Mouse (Mus musculus) small intestine, adult 2 months (tissue): ENCODE data around the gene Mrgprx2. TPM values are rescaled to one million over a fixed set of nuclear protein-coding genes. Genes with fewer than 3 reads are reported as not detected.
"Not testable (repeated sequence)": the region's sequence is repeated elsewhere in the genome, so short reads cannot be mapped to it uniquely, and the experiment has no call there.

Source experiments
- H3K27ac ChIP-seq: fragments of 200-500 bp; 2 replicates; pipeline ENCODE4 v1.5.1; 2012; ENCODE audit warnings: low read depth, low read length, control low read depth, inconsistent platforms; ENCODE audit not compliant: insufficient read depth
- H3K27me3 ChIP-seq: fragments of 200-500 bp; 2 replicates; pipeline ENCODE4 v1.6.1; 2012; ENCODE audit warnings: mild to moderate bottlenecking, moderate library complexity, low read length, inconsistent platforms; ENCODE audit not compliant: control insufficient read depth, insufficient read depth
- H3K36me3 ChIP-seq: fragments of 200-500 bp; 2 replicates; pipeline ENCODE4 v1.6.1; 2012; ENCODE audit warnings: mild to moderate bottlenecking, low read length, control low read depth, inconsistent platforms; ENCODE audit not compliant: control insufficient read depth, insufficient read depth
- H3K4me1 ChIP-seq: fragments of 200-500 bp; 2 replicates; pipeline ENCODE4 v1.6.1; 2012; ENCODE audit warnings: low read length, inconsistent platforms, mixed read lengths; ENCODE audit not compliant: control insufficient read depth, insufficient read depth, insufficient read length
- H3K4me3 ChIP-seq: fragments of 200-500 bp; 2 replicates; pipeline ENCODE4 v1.5.1; 2012; ENCODE audit warnings: low read depth, mild to moderate bottlenecking, control low read depth, inconsistent platforms, low read length, moderate library complexity
- CTCF ChIP-seq: fragments of 200-500 bp; IDR thresholded peaks from 2 replicates; pipeline ENCODE4 v1.5.1; 2012; ENCODE audit warnings: low read depth, mild to moderate bottlenecking, control low read depth, inconsistent platforms, low read length, moderate library complexity, mixed read lengths; ENCODE audit not compliant: insufficient replicate concordance, insufficient read length; ENCODE audit errors: extremely low read depth
- POLR2A ChIP-seq: fragments of 200-500 bp; IDR thresholded peaks from 2 replicates; pipeline ENCODE4 v1.6.1; 2012; ENCODE audit warnings: low read depth, mild to moderate bottlenecking, control low read depth, inconsistent platforms, low read length, moderate library complexity
- WGBS: fragments of 180-500 bp; shearing (Covaris S2); methylation state at CpG from one replicate; pipeline ENCODE4 v1.1.7; 2018; 5-methylcytosine and 5-hydroxymethylcytosine counted together
- polyA plus RNA-seq: library from polyadenylated mRNA; depleted of rRNA; stranded (reverse); fragments of >200 nt; gene quantifications from 2 replicates; pipeline ENCODE4 v1.2.3, GENCODE M21; 2012; rRNA removed

Gene Mrgprx2
- polyA plus RNA-seq, result not detected in 2 replicates

GRCm38 (mm10) chr7:48499221-48499620 is at the start of gene Mrgprx2:
TSS of gene Mrgprx2 (minus strand) at chr7:48499321.
- TF ChIP-seq CTCF (no peak), POLR2A (no peak)
- Histone ChIP-seq H3K36me3 (no peaks in the 10 kb centered on the region), H3K27me3 (no peaks in the 10 kb centered on the region), H3K4me1 (no peaks in the 10 kb centered on the region), H3K27ac (no peak within 1 kb of the TSS), H3K4me3 (no peak within 1 kb of the TSS)

GRCm38 (mm10) chr7:48456242-48456641 is 42.9 kb downstream of the Mrgprx2 start, which contains the start of gene Mrgprb1:
TSS of gene Mrgprb1 (minus strand) at chr7:48456342.
- Histone ChIP-seq H3K4me3 (no peak within 1 kb of the TSS), H3K27ac (no peak within 1 kb of the TSS), H3K27me3 (no peaks in the 10 kb centered on the region), H3K4me1 (no peaks in the 10 kb centered on the region), H3K36me3 (no peaks in the 10 kb centered on the region)
- WGBS, result 80% methylated on average over 3 of the region's 3 CpGs
- no peak for TF ChIP-seq CTCF
- TF ChIP-seq POLR2A, result no peak

- H3K27me3 ChIP-seq, result no peaks in the 10 kb centered on the region
- TF ChIP-seq POLR2A (no peak), CTCF (no peak)
- H3K4me3 ChIP-seq, result no peak overlapping the region
- H3K27ac ChIP-seq, result no peak overlapping the region
- 37% methylated on average over 3 of the region's 3 CpGs for WGBS
- H3K36me3 ChIP-seq, result no peaks in the 10 kb centered on the region
- H3K4me1 ChIP-seq, result no peaks in the 10 kb centered on the region
Measured at GRCm38 (mm10) chr7:48436581-48436980, 62.5 kb downstream of the Mrgprx2 start.

GRCm38 (mm10) chr7:48435936-48436335 is 63.2 kb downstream of the Mrgprx2 start:
- H3K27me3 ChIP-seq, H3K4me3 ChIP-seq, H3K4me1 ChIP-seq, H3K27ac ChIP-seq, H3K36me3 ChIP-seq: not testable (repeated sequence)
- WGBS, result 74% methylated on average over 3 of the region's 3 CpGs

Other genes with a start within 250 kb of the Mrgprx2 start
- gene Mrgprb8, start 110.8 kb downstream of the Mrgprx2 start, polyA plus RNA-seq, result not detected in 2 replicates
- 0.04 TPM in 1 of 2 replicates, not detected in the other for gene Mrgprb1, start 43.0 kb downstream of the Mrgprx2 start, polyA plus RNA-seq
- not detected in 2 replicates for gene Mrgprb2, start 58.8 kb upstream of the Mrgprx2 start, polyA plus RNA-seq
- gene Mrgprb3, start 144.5 kb upstream of the Mrgprx2 start, polyA plus RNA-seq, result not detected in 2 replicates